Mouse (Mus musculus): ENCODE measurements around the gene Plekha5.
A peak's percentile ranks its signal among the peaks of the same experiment; 100 is the strongest.

Gene Plekha5

DNA sequence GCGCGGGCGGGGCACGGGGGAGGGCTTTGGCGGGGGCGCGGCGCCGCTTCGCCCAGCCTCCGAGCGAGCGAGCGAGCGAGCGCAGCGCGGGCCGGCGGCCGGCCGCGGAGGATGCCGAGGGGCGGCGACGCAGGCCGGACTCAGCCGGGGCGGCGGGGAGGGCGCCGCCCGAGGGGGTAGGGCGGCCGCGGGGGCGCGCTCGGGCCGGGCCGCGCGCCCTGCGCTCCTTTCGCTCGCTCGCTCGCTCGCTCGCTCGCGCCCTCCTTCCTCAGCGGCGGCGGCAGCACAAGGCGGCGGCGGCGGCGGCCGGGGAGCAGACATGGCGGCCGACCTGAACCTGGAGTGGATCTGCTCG, at the start of gene Plekha5:
Gene Plekha5 (plus strand): TSS at position 209 of the 355 bp plus-strand sequence.
- DNase-seq (ENCODE audit: low read depth, low spot score) = peak; percentile 78

DNA sequence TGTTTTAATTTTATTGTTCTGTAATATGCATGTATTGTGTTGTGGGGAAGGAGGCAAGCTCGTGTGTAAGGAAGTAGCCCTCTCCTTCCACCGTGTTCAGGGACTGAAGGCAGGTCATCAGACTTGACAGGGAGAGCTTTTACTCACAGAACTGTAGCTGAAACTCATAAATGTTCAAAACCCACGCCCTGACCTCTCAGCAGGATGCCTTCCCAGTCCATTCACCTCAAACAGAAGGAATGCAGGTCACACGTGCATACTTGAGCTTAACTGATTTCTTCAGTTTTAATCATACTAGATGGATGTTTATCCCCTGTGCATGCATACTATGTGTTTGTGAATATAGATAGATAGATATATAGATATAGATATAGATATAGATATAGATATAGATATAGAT, 48.2 kb upstream of the Plekha5 start:
- DNase-seq (ENCODE audit: low read depth, low spot score) = no peak

DNA sequence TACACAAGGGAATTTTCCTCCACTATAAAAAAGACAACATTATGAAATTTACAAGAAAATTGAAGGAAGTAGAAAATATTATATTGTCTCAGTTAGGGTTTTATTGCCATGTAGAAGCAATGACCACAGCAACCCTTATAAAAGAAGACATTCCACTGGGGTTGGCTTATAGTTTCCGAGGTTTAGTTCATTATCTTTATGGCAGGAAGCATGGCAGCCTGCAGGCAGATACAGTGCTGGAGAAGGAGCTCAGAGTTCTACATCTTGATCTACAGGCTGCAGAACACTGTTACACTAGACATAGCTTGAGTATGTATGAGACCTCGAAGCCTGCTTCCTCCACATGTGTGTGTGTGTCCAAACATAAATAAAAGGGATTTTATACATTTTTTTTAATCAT, 43.3 kb upstream of the Plekha5 start:
- DNase-seq (ENCODE audit: low read depth, low spot score) = no peak

DNA sequence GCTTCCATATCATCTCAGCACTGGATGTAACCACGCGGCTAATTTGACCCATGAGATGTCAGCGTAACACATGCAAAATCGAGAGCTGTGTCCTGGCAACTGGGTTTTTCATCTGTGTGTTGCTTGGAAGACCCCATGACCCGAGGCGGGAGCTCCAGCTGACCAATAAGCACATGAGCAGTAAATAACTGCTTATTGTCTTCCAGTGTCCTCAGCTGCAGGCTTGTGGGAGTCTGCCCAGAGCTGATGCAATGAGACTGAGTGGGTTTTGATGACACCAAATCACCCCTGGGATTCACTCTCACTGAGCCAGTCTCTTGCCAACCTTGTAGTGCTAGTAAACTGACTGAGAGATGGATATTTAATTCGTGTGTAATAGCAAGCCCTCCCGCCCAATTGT, 42.7 kb upstream of the Plekha5 start:
- peak; percentile 66 for DNase-seq (ENCODE audit: low read depth, low spot score)

DNA sequence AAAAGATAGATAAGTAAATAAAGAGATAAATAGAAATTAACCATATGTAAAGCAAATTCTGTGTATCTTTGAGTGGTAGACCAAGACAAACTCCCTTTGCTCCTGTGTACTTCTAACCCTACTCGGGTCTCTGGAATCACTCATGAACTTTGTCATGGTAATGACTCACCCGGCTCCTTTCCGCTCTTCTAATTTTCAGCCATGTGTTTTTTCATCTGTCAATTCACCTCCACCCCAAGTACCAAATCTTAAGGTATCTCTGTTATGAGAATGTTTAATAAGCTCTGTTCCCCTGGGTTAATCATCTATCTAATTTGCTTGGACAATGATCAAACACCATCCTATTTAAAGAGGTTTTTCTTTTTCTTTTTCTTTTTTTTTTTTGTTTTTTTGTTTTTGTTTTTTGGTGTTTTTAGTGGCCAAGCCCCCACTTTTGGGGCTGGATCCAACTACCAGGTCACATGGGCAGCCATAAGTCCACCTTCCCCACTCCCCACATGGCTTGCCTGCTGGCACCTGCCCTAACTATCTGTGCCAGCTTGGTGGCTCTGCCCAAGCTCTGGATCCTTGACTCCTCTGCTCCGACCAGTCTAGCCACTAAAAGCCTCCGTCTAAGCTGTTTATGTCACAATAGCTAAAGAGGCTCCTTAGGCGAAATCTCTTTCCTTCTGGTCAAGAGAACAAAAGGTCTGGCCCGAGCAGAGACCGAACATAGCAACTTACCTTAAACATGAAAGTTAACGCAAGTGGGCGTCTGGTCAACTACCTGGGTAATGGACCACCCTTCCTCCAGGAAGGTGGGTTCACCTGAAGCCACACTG, 40.1 kb upstream of the Plekha5 start:
- no peak for DNase-seq (ENCODE audit: low read depth, low spot score)

DNA sequence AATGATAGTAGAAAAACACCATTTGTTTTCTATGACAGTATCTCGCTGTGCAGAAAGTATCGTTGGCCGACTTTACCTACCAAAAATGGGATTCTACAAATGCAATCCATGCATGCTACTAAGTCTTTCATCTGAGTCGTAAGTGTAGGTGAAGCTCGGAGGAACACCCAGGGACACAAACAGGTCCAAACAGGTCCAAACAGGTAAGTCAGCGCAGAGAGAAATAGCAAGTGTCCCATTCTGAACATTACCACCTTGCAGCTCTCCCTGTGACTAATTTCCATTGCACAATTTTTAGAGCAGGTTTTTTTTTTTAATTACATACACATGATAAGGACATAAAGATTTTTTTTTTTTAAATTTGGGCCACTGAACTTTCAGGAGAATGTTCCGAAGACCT, 27.2 kb upstream of the Plekha5 start:
- no peak for DNase-seq (ENCODE audit: low read depth, low spot score)

DNA sequence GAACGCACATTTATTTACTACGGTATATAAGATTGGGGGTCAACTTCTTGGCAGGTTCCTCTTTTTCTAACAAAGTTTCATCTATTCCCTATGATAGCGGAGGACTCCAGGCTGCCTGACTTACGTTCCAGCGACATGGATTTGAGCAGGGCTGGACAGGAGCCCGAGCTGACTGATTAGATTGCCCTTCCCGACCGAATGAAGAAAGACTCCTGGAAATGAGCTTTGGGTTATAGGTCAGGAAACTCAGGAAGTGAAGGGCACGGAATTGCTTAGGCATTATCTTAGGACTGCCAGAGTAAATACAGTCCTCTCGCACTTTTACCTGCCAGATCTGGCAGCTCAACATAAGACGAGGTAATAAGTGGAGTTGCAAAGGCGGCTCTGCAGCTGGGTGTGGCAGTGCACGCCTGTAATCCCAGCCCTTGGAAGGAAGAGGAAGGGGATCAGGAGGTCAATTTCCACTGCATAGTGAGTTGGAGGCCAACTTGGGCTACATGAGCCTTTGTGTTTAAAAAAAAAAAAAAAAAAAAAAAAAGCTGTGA, 21.0 kb upstream of the Plekha5 start:
- DNase-seq (ENCODE audit: low read depth, low spot score) = no peak

DNA sequence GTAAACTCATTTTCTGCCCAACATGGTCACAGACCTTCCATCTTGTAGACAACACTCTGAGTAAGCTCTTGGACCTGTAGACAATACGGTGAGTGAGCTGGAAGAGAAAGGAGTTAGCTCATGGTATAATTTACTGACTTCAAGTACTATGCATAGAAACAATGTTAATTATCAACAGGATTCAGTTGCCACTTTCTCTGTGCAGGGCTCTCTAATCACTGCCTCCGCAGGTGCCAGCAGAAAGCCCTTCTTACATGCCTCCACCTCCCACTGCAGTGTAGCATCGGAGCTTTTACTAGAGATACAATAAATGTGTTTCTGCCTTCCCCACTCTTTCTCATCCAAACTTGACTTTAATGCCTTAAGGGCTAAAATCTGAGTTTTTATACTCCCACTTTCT, 11.9 kb upstream of the Plekha5 start:
- peak; percentile 65 for DNase-seq (ENCODE audit: low read depth, low spot score)

DNA sequence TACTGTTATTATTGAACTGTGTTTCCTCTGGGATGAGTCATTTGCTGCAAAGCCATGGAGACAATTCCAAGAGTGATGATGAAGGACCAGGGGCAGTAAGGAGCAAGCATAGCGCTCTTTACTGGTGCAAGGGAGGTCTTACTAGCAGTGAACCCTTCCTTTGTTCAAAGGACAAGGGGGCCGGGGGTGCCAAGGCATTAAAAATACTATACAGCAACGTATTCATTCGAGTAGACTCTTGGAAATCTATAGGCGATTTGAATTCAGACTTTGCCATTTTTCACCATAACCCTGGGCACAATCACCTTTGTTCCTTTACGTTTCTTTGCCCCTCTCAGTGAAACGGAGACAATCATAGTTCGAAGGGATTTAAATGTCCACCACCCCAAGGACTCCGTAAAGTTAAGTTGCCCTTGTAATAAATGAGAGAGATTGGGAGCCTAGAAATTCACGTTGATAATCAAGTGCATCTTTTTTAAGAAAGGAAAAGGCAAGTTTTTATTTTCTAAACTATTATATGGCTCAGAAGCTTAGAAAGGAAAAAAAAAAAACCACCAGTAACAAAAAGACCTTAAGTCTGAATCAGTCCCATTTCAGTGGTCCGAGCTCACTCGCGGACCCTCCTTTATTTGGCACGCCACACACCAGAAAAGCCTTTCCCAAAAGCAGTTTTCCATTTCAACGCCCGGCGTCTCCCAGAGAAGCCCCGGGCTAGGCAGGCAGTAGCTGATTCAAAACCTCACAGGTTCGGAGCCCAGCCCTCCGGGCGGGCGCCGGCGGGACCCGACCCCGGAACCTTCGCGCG, 611 bp upstream of the Plekha5 start:
- no peak for DNase-seq (ENCODE audit: low read depth, low spot score)

DNA sequence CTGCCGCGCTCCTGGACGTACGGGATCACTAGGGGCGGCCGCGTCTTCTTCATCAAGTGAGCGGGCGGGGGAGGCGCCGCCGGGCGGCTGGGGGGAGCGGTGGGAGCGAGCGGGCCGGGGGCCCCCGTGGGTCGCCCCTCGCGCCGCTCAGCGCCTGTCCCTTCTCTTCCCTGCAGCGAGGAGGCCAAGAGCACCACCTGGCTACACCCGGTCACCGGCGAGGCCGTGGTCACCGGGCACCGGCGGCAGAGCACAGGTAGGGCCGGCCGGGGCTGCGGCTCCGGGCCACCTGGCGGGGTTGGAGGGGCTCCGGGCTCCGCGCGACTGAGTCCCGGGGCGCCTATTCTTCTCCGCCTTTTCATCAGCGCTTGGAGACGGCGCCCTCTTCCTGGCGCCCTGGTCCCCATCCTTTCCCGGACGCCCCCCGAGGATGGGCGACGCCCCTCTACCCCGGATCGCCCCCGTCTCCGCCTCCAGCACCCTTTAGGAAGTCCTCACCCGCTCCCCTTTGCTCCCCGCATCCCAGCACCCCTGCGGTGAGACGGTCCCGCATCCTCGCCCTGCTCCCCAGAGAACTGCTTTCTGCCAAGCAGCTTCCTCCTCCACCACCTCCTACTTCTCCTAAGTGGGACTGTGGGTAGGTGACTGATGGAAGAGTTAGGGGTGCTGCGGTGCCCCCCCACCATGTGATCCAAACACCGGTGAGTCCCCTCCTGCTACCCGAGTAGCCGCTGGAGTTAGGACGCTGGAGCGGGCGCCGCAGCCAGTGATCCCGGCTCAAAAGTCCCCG, 542 bp downstream of the Plekha5 start:
- peak; percentile 51 for DNase-seq (ENCODE audit: low read depth, low spot score)

DNA sequence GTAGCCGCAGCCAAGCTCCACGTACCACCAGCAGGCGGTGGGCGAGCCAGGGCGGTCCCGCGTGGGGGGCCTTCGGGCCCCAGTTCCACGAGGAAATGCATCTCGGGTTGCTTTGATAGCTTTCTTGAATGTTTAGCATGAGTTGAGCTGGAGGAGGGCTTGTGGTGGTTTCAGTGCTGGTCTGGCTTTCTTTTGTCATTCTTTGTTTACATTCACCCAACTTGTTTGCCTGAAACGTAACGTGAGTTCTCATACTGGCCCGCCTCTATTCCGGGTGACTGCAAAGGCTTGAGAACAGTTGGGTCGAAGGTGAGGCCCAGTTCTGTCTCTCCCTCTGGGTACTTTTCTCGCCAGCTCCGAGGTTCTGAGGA, 1.1 kb downstream of the Plekha5 start:
- no peak for DNase-seq (ENCODE audit: low read depth, low spot score)

DNA sequence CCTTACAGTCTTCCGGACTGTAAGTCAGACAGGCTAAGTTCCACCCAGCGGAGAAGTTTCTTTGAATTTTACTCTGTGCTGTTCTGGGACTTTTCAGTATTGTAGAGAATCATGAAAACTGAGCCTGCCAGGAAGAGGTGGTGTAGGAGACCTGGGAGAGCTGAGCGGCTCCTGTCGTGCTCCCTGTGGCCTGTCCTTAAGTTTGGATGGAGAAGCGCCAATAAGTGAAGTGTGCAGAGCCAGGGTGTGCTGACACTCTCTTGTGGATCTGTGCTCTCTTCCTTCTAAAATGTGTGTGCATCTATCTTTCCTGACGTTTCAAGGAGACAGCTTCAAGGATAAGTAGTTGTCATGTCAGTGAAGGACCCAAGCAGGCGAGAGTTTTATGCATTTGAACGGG, 5.4 kb downstream of the Plekha5 start:
- DNase-seq (ENCODE audit: low read depth, low spot score) = no peak

DNA sequence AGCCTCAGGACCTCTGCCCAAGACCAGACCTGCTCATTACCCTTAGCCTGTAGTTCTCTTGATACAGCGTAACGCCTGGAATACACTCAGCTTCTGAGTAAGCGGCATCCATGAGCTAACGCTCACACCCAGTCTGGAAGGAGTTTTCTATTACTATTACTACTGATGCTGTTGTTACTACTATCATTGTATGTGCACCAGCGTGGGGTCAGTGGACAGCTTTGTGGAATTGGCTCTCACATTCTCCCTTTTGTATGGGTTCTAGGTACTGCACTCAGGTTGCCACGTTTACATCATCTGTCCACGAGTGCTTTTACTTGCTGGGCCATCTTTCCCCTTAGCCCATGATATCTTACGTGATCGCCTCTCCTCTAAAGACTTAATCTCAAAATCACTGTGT, 8.5 kb downstream of the Plekha5 start:
- no peak for DNase-seq (ENCODE audit: low read depth, low spot score)

DNA sequence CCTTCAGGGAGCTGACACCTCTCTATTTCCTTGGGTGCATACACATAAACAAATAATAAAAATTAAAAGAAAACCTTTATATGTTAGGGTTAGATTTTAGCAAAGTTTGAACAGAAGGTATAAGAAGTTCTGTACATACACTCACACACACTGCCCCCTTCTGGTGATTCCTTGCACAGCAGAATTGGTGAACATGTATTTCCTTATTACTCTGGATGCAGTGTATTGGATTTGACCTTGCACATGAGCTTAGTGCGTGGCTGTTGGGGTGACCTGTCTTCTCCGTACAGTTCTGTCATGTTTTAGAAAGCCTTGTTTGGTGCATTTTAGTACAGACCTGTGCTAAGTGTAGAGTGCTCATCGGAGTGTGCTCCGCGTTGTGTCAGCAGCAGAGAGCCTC, 19.5 kb downstream of the Plekha5 start:
- peak; percentile 84 for DNase-seq (ENCODE audit: low read depth, low spot score)

DNA sequence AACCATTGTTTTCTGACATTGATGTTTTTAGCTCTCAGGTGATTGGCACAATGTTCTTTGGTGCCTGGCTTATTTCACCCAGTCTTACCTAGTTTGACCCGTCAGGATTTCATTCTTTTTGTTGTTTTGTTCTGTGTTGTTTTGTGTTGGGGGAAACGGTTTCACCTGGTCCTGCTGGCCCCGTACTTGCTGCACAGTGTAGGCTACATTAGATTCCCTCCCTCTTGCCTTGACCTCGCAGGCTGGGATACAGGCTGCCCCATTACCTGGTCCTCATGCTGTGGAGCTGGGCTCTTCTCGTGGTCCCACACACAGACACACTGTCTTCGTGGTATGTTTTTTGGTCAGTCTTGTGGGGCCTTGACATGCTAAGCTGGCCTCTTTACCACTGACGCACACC, 20.3 kb downstream of the Plekha5 start:
- no peak for DNase-seq (ENCODE audit: low read depth, low spot score)

DNA sequence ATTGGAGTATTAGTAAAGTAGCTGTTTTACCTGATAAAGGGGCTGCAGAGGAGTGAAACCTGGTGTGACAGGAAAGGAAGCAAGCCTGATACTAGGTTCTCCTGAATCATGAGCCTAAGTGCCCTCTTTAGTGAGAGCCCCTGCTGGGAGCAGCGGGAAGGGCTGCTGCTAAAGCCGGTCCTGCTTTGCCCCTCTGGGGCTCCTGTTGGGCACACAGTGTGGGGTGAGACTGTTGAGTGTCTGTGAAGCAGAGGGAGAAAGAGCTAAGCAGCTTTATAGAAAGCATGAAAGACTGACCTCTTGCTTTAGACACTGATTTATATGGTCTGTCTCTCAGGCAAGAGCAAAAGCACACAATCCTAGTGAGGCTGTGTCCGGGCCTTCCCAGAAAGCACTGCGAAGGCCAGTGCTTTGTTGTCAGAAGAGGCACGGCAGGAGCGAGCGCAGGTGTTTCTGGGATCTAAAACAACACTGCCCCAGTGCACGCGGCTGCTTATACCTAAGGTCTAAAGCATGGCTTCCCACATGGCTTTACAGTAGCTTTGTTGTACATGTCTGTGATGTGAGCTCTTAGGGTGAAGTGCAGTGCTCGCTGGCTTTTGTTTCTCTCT, 21.1 kb downstream of the Plekha5 start:
- DNase-seq (ENCODE audit: low read depth, low spot score) = no peak

DNA sequence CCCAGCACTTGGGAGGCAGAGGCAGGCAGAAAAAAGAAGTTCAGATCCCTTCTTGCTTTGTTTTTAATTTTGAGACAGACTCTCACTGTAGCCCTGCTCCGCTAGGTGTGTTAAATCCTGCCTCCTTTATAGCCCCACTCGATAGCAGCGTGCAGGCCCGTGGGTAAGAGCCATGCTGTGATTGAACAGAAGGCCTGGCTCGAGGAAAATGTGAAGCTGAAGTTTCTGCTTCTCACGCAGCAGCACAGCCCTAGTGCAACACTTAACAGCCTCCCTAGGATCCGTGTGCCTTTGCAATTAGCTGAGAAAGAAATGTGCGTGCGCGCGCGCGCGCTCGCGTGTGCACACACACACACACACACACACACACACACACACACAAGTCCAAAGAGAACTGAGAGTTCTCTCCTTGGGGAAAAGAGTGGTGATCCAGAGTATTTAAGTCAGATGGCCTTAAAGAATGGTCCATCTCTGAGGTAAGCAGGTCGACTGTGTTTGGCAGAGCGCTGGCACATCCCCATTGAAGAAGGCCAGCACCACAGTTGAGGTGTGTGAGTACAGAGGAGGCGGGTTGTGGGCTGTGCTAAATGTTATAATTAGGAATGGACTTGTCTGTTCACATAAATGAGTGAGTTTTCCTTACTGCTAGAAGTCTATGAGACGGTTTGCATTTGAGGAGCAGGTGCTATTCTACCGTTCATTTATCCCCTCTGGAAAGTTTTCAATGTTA, 24.3 kb downstream of the Plekha5 start:
- peak; percentile 67 for DNase-seq (ENCODE audit: low read depth, low spot score)

DNA sequence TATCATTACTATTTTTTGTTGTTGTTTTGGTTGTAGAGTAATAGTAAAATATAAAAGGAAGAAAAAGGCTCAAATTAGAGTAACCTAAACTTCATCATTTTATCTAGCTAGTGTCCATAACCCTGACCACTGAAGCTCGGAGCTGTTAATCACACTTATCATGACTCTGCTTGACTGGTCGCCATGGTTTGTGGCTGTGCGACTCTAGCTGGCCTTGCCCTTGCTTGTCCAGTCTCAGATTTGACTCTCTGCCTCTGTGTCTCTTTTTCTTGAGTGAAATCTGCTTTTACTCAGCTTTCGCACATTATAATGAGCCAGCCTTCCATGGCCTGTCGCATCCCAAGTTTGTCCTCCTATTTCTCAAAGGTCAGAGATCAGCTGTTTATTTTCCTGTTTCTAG, 26.8 kb downstream of the Plekha5 start:
- DNase-seq (ENCODE audit: low read depth, low spot score) = no peak

DNA sequence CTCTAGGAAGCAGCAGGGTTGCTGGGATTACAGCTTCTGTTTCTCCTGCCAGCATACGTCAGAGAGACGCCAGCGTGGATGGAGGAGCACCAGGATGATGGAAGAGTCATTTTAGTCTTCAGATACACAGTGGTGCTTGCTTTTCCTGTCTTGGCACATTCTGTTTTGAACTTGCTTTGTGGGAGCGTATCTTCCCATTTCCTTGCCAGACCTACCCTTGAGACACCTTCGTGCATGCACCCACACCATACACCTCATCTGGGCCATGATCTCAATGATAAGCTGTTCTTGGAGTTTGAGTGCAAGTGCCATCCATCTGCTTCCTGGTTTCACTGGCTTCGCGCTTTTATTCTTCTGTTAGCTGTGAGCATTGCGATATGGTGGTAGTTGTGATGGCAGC, 28.9 kb downstream of the Plekha5 start:
- DNase-seq (ENCODE audit: low read depth, low spot score) = peak; percentile 60

DNA sequence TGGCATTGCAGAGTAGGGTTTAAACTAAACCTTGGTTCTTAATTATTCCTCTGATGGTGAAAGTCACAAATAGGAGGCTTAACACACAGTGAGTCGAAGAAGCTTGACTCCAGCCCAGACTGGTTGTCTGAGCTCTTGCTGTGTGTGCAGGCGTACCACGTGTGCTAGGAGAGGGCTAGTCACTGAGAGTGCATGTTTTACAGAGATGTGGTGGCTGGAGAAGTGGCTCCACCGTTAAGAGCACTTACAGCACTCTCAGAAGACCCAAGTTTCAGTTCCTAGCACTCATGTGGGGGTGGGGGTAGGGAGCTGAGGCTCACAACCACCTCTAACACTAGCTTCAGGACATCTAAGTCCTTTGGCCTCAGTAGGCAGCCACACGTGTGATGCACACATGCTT, 29.6 kb downstream of the Plekha5 start:
- DNase-seq (ENCODE audit: low read depth, low spot score) = no peak

DNA sequence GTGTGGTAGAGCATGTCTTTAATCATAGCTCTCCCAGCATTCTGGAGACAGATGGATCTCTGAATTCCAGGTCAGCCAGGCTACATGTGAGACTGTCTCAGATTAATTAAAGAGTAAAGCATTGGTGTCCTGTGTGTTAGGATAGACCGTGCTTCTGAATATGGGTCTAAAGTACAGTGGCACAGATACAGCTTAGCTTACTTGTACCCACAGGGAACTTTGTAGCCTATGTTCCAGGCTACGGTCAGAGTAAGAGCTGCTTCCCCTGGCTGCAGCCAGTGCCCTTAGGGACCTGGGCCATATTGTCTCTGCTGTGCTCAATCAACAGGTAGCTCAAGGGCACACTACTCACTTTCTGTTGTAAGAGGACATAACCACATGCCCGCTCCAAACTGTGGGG, 30.5 kb downstream of the Plekha5 start:
- no peak for DNase-seq (ENCODE audit: low read depth, low spot score)
